Mouse (Mus musculus): ENCODE results near the gene Dhcr24. TPM values are rescaled to one million over a fixed set of nuclear protein-coding genes. Genes with fewer than 3 reads are reported as not detected.

The Dhcr24 gene
- polyA plus RNA-seq, 1 experiment from 2014 or later = 29.3 TPM

- H3K27ac ChIP-seq (ENCODE audit: low read depth, low read length) = no peak within 1 kb of the TSS
- no peak within 1 kb of the TSS for H3K4me3 ChIP-seq (ENCODE audit: low read depth, low read length)
- H3K4me2 ChIP-seq (ENCODE audit: low read depth, low read length, severe bottlenecking) = no peak within 1 kb of the TSS
- WGBS = 32% methylated on average over 16 of the region's 16 CpGs
- no peaks in the 10 kb centered on the region for H3K9me3 ChIP-seq (ENCODE audit: control insufficient read depth, low read length)
- 0 out of 2 replicates have a peak, but pooled peaks cover under 1% of the 10 kb centered on the region for H3K4me1 ChIP-seq (replicated peaks; ENCODE audit: control insufficient read depth, insufficient read depth, low read length)
- peaks cover 24% of the 10 kb centered on the region for H3K27me3 ChIP-seq (ENCODE audit: control insufficient read depth, insufficient read depth, low read length)
- ATAC-seq (replicated peaks; ENCODE audit: low FRiP score) = no peak
- H3K9ac ChIP-seq (ENCODE audit: low read length) = no peak within 1 kb of the TSS
- no peak for DNase-seq (ENCODE audit: low spot score)
- H3K36me3 ChIP-seq (ENCODE audit: control insufficient read depth, insufficient read depth, low read length) = no peaks in the 10 kb centered on the region
Observed at GRCm38 (mm10) chr4:106622030-106622493, 61.2 kb downstream of the Dhcr24 start, which contains the start of gene Ttc22. Ttc22 (plus strand) TSS chr4:106622432.

DNA sequence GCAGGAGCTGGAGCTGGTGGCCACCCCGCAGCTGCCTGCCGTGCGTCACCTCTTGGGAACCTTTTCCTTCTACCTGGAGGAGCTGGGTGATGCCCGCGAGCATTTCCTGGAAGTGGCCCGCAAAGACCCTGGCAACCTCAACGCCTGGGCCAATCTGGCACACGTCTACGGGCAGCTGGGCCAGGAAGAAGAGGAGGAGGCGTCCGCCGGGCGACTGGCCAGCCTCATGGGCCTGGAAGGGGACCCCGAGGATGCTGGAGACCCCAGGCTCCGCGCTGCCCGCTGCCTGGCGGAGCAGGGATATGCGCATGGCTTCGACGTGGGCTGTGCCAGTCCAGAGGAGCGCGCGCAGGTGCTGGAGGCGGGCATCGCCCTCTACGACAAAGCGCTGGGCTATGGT, 61.9 kb downstream of the Dhcr24 start:
- Histone ChIP-seq H3K4me2 (ENCODE audit: low read depth, low read length, severe bottlenecking) (no peak overlapping the region), H3K27me3 (ENCODE audit: control insufficient read depth, insufficient read depth, low read length) (peaks cover 24% of the 10 kb centered on the region), H3K9ac (ENCODE audit: low read length) (no peak overlapping the region), H3K27ac (ENCODE audit: low read depth, low read length) (no peak overlapping the region), H3K4me1 (replicated peaks; ENCODE audit: control insufficient read depth, insufficient read depth, low read length) (no peaks in the 10 kb centered on the region), H3K4me3 (ENCODE audit: low read depth, low read length) (no peak overlapping the region), H3K9me3 (ENCODE audit: control insufficient read depth, low read length) (no peaks in the 10 kb centered on the region), H3K36me3 (ENCODE audit: control insufficient read depth, insufficient read depth, low read length) (no peaks in the 10 kb centered on the region)
- WGBS = 41% methylated on average over 28 of the region's 28 CpGs
- no peak for ATAC-seq (replicated peaks; ENCODE audit: low FRiP score)
- DNase-seq (ENCODE audit: low spot score) = no peak

GRCm38 (mm10) chr4:106624271-106624670, 63.4 kb downstream of the Dhcr24 start:
- H3K4me1 ChIP-seq (replicated peaks; ENCODE audit: control insufficient read depth, insufficient read depth, low read length) = no peaks in the 10 kb centered on the region
- no peak overlapping the region for H3K9ac ChIP-seq (ENCODE audit: low read length)
- no peak for ATAC-seq (replicated peaks; ENCODE audit: low FRiP score)
- H3K27ac ChIP-seq (ENCODE audit: low read depth, low read length) = no peak overlapping the region
- no peaks in the 10 kb centered on the region for H3K36me3 ChIP-seq (ENCODE audit: control insufficient read depth, insufficient read depth, low read length)
- H3K27me3 ChIP-seq (ENCODE audit: control insufficient read depth, insufficient read depth, low read length) = peaks cover 24% of the 10 kb centered on the region
- H3K4me3 ChIP-seq (ENCODE audit: low read depth, low read length) = no peak overlapping the region
- no peak overlapping the region for H3K4me2 ChIP-seq (ENCODE audit: low read depth, low read length, severe bottlenecking)
- WGBS = 90% methylated on average over 10 of the region's 10 CpGs
- DNase-seq (ENCODE audit: low spot score) = no peak
- no peaks in the 10 kb centered on the region for H3K9me3 ChIP-seq (ENCODE audit: control insufficient read depth, low read length)

DNA sequence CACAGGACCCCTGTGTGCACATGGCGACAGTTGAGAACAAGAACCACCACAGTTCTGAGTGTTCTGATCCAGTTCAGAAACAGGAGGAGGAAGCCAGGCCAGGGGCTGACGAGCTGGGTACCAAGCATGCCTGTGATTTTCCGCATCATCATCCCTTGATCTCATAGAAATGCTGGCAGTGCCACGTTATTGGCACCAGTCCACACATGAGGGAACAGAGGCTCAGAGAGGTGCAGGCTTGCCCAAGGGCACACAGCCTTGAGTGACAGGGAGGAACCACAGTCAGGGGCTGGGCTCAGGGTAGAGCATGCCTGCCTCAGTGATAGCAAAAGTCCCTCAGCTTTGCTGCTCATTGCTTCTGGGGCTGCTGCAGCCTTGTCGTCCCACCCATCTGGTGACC, 67.0 kb downstream of the Dhcr24 start:
- no peak for ATAC-seq (replicated peaks; ENCODE audit: low FRiP score)
- WGBS = 86% methylated on average over 5 of the region's 5 CpGs
- Histone ChIP-seq H3K27me3 (ENCODE audit: control insufficient read depth, insufficient read depth, low read length) (peaks cover 10% of the 10 kb centered on the region), H3K9me3 (ENCODE audit: control insufficient read depth, low read length) (no peaks in the 10 kb centered on the region), H3K4me3 (ENCODE audit: low read depth, low read length) (no peak overlapping the region), H3K36me3 (ENCODE audit: control insufficient read depth, insufficient read depth, low read length) (no peaks in the 10 kb centered on the region), H3K9ac (ENCODE audit: low read length) (no peak overlapping the region), H3K4me2 (ENCODE audit: low read depth, low read length, severe bottlenecking) (no peak overlapping the region), H3K4me1 (replicated peaks; ENCODE audit: control insufficient read depth, insufficient read depth, low read length) (no peaks in the 10 kb centered on the region), H3K27ac (ENCODE audit: low read depth, low read length) (no peak overlapping the region)
- no peak for DNase-seq (ENCODE audit: low spot score)

- DNase-seq (ENCODE audit: low spot score) = no peak
- 61% methylated on average over 9 of the region's 9 CpGs for WGBS
Observed at GRCm38 (mm10) chr4:106628650-106629360, 68.0 kb downstream of the Dhcr24 start.

GRCm38 (mm10) chr4:106629374-106629773, 68.5 kb downstream of the Dhcr24 start:
- Histone ChIP-seq H3K4me2 (ENCODE audit: low read depth, low read length, severe bottlenecking) (no peak overlapping the region), H3K9me3 (ENCODE audit: control insufficient read depth, low read length) (no peaks in the 10 kb centered on the region), H3K4me1 (replicated peaks; ENCODE audit: control insufficient read depth, insufficient read depth, low read length) (no peaks in the 10 kb centered on the region), H3K27ac (ENCODE audit: low read depth, low read length) (no peak overlapping the region), H3K36me3 (ENCODE audit: control insufficient read depth, insufficient read depth, low read length) (no peaks in the 10 kb centered on the region), H3K9ac (ENCODE audit: low read length) (no peak overlapping the region), H3K27me3 (ENCODE audit: control insufficient read depth, insufficient read depth, low read length) (no peaks in the 10 kb centered on the region), H3K4me3 (ENCODE audit: low read depth, low read length) (no peak overlapping the region)
- DNase-seq (ENCODE audit: low spot score) (no peak), ATAC-seq (replicated peaks; ENCODE audit: low FRiP score) (no peak)
- WGBS = 77% methylated on average over 5 of the region's 5 CpGs

More at GRCm38 (mm10) chr4:106628650-106629360, 68.0 kb downstream of the Dhcr24 start:
- ATAC-seq (replicated peaks; ENCODE audit: low FRiP score) = no peak
- Histone ChIP-seq H3K4me1 (replicated peaks; ENCODE audit: control insufficient read depth, insufficient read depth, low read length) (no peaks in the 10 kb centered on the region), H3K9me3 (ENCODE audit: control insufficient read depth, low read length) (no peaks in the 10 kb centered on the region), H3K36me3 (ENCODE audit: control insufficient read depth, insufficient read depth, low read length) (no peaks in the 10 kb centered on the region), H3K4me2 (ENCODE audit: low read depth, low read length, severe bottlenecking) (no peak overlapping the region), H3K9ac (ENCODE audit: low read length) (no peak overlapping the region), H3K4me3 (ENCODE audit: low read depth, low read length) (no peak overlapping the region), H3K27me3 (ENCODE audit: control insufficient read depth, insufficient read depth, low read length) (peaks cover under 1% of the 10 kb centered on the region; the same call in 1 of the 2 replicates), H3K27ac (ENCODE audit: low read depth, low read length) (no peak overlapping the region)

DNA sequence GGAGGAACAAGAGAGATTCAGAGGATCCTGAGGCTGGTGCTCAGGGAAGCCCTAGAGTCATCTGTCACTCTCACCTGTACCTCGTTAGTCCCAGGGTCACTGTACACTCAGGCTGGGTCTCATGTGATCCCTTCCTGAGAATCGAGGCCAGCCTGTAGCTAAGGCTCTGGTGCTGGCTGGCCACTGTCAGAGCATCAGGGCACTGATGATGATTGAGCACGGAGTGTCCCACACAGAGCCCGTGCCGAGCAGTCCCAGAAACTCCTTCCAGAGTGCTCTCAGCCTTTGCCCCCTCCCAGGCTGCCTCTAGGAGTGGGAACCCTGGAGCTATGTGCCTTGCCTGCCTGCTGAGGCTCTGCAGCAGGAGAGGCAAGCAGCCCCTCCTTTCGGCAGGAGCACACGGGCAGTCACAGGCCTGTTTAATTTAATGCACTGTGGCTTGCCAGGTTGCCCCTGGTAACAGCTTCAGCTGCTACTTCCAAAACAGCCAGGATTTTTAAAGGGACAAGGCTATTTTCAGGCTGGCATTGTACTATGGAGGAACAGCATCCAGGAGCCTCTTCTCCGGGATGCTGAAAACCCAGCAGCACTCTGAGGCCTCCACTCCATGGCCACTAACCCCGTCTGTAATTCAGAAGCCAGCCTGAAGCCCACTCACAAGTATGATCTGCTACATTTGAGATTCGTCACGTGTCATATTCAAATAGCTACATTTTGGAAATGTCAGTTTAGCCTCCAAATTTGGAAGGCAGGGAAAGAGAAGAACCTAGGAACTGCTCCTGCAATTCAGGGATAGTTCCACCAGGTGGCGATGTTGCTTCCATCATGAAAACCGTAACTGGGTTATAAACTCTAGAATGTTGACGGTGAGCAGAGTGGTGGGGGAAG, 69.7 kb downstream of the Dhcr24 start:
- ATAC-seq (replicated peaks; ENCODE audit: low FRiP score) = no peak
- Histone ChIP-seq H3K27ac (ENCODE audit: low read depth, low read length) (no peak overlapping the region), H3K9ac (ENCODE audit: low read length) (no peak overlapping the region), H3K9me3 (ENCODE audit: control insufficient read depth, low read length) (no peaks in the 10 kb centered on the region), H3K27me3 (ENCODE audit: control insufficient read depth, insufficient read depth, low read length) (no peaks in the 10 kb centered on the region), H3K4me3 (ENCODE audit: low read depth, low read length) (no peak overlapping the region), H3K4me1 (replicated peaks; ENCODE audit: control insufficient read depth, insufficient read depth, low read length) (no peaks in the 10 kb centered on the region), H3K4me2 (ENCODE audit: low read depth, low read length, severe bottlenecking) (no peak overlapping the region), H3K36me3 (ENCODE audit: control insufficient read depth, insufficient read depth, low read length) (no peaks in the 10 kb centered on the region)
- 33% methylated on average over 14 of the region's 14 CpGs for WGBS
- peak; percentile 81 for DNase-seq (ENCODE audit: low spot score)

GRCm38 (mm10) chr4:106632313-106632712, 71.5 kb downstream of the Dhcr24 start:
- Histone ChIP-seq H3K4me2 (ENCODE audit: low read depth, low read length, severe bottlenecking) (no peak overlapping the region), H3K27me3 (ENCODE audit: control insufficient read depth, insufficient read depth, low read length) (no peaks in the 10 kb centered on the region), H3K27ac (ENCODE audit: low read depth, low read length) (no peak overlapping the region), H3K9ac (ENCODE audit: low read length) (no peak overlapping the region), H3K9me3 (ENCODE audit: control insufficient read depth, low read length) (no peaks in the 10 kb centered on the region), H3K4me3 (ENCODE audit: low read depth, low read length) (no peak overlapping the region), H3K36me3 (ENCODE audit: control insufficient read depth, insufficient read depth, low read length) (no peaks in the 10 kb centered on the region), H3K4me1 (replicated peaks; ENCODE audit: control insufficient read depth, insufficient read depth, low read length) (no peaks in the 10 kb centered on the region)
- no peak for ATAC-seq (replicated peaks; ENCODE audit: low FRiP score)
- 67% methylated on average over 1 of the region's 3 CpGs for WGBS
- DNase-seq (ENCODE audit: low spot score) = no peak
